Mouse (Mus musculus): ENCODE data around the gene H2-T22.

DNA sequence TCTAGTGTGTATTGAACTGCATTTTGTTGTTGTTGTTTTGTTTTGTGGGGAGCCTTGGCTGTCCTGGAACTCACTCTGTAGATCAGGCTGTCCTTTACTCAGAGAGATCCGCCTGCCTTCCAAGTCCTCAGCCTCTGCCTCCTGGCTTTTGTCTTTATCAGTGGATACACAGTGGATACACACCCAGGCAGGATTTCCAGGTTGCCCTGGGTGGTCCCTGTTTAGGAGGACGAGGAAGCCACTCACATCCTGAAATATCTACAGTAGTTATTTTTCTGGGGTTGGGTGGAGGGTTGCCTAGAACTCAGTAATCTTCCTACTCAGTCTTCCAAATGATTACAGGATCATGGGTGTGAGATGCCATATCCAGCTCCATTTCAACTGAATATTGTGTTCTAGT, 23.6 kb downstream of the H2-T22 start:
- no peak for TF ChIP-seq EP300 (IDR thresholded peaks at IDR 0.05; ENCODE audit: low read depth)
- TF ChIP-seq CTCF (IDR thresholded peaks at IDR 0.05; ENCODE audit: low read depth), result no peak
